Mouse (Mus musculus) heart, postnatal 0 days (tissue): ENCODE results near the gene Rps6ka5. TPM values are rescaled to one million over a fixed set of nuclear protein-coding genes. Genes with fewer than 3 reads are reported as not detected.

Experiments
- ATAC-seq: fragments of 200-750 bp; cut with Nextera tagmentation; 2 replicates; pipeline ENCODE4 v1.8.0; 2017; ENCODE audit warnings: low read depth, moderate number of reproducible peaks, moderate library complexity; ENCODE audit not compliant: insufficient read depth
- DNase-seq: peaks from one replicate; pipeline ENCODE4 v3.0.0-alpha.2; 2016; ENCODE audit warnings: low spot score
- H3K27ac ChIP-seq: fragments of 300-500 bp; sonication (generic); 2 replicates; pipeline ENCODE4 v1.5.1; 2014; ENCODE audit warnings: low read depth, mild to moderate bottlenecking
- H3K27me3 ChIP-seq: fragments of 300-500 bp; sonication (generic); 2 replicates; pipeline ENCODE4 v1.6.1; 2014; ENCODE audit warnings: low read length, mixed read lengths; ENCODE audit not compliant: control insufficient read depth, insufficient read depth
- H3K36me3 ChIP-seq: fragments of 300-500 bp; sonication (generic); replicated peaks from 2 replicates; pipeline ENCODE4 v1.6.1; 2014; ENCODE audit warnings: low read length, mixed read lengths; ENCODE audit not compliant: control insufficient read depth, insufficient read depth
- H3K4me1 ChIP-seq: fragments of 300-500 bp; sonication (generic); 2 replicates; pipeline ENCODE4 v1.6.1; 2014; ENCODE audit warnings: antibody characterized with exemption; ENCODE audit not compliant: control insufficient read depth, insufficient read depth
- H3K4me2 ChIP-seq: fragments of 300-500 bp; sonication (generic); 2 replicates; pipeline ENCODE4 v1.6.1; 2014; ENCODE audit warnings: low read depth, mild to moderate bottlenecking, low read length, moderate library complexity
- H3K4me3 ChIP-seq: fragments of 300-500 bp; sonication (generic); 2 replicates; pipeline ENCODE4 v1.5.1; 2014; ENCODE audit warnings: low read depth, low read length
- H3K9ac ChIP-seq: fragments of 300-500 bp; sonication (generic); replicated peaks from 2 replicates; pipeline ENCODE4 v1.6.1; 2014; ENCODE audit warnings: low read depth, low read length, mixed read lengths
- H3K9me3 ChIP-seq: fragments of 300-500 bp; sonication (generic); replicated peaks from 2 replicates; pipeline ENCODE4 v1.6.1; 2016; ENCODE audit warnings: low read length; ENCODE audit not compliant: control insufficient read depth
- CTCF ChIP-seq: IDR thresholded peaks from 2 replicates; pipeline ENCODE4 v1.5.1; 2016; ENCODE audit warnings: antibody characterized with exemption, control low read depth, low read depth
- EP300 ChIP-seq: IDR thresholded peaks from 2 replicates; pipeline ENCODE4 v1.6.1; 2016; ENCODE audit warnings: antibody characterized with exemption, low read depth
- WGBS: fragments of 180-500 bp; shearing (Covaris S2); extraction: QIAGEN DNeasy Blood & Tissue Kit; methylation state at CpG from one replicate; pipeline ENCODE4 v1.1.7; 2014; 5-methylcytosine and 5-hydroxymethylcytosine counted together
- polyA plus RNA-seq: library from polyadenylated mRNA; unstranded; fragments of >200 nt; fragmentation: Nextera tagmentation; extraction: Ambion mirVana; gene quantifications from 2 replicates; pipeline ENCODE4 v1.2.1, GENCODE M21; 2015
- total RNA-seq: library from RNA; depleted of rRNA; stranded (reverse); fragments of >200 nt; gene quantifications from 2 replicates; pipeline ENCODE4 v1.2.3, GENCODE M21; 2014; ENCODE audit warnings: low replicate concordance

Rps6ka5 gene
- total and polyA plus RNA-seq, 2 experiments from 2014 or later = 2.8 to 5.0 TPM

GRCm38 (mm10) chr12:100681752-100682151 lies 45.0 kb downstream of the Rps6ka5 start:
- Histone ChIP-seq H3K27ac (no peak overlapping the region), H3K4me2 (no peak overlapping the region), H3K9me3 (no peaks in the 10 kb centered on the region), H3K36me3 (no peaks in the 10 kb centered on the region), H3K27me3 (no peaks in the 10 kb centered on the region), H3K4me3 (no peak overlapping the region), H3K4me1 (0 out of 2 replicates have a peak, but pooled peaks cover 4% of the 10 kb centered on the region), H3K9ac (no peak overlapping the region)
- DNase-seq = no peak
- WGBS = 72% methylated on average over 7 of the region's 7 CpGs
- no peak for ATAC-seq
- TF ChIP-seq EP300 = no peak
- TF ChIP-seq CTCF = no peak

GRCm38 (mm10) chr12:100681241-100681640 lies 45.5 kb downstream of the Rps6ka5 start:
- DNase-seq (no peak), ATAC-seq (no peak)
- H3K9ac ChIP-seq = no peak overlapping the region
- H3K27ac ChIP-seq = no peak overlapping the region
- H3K4me3 ChIP-seq = no peak overlapping the region
- no peaks in the 10 kb centered on the region for H3K9me3 ChIP-seq
- no peaks in the 10 kb centered on the region for H3K27me3 ChIP-seq
- H3K4me1 ChIP-seq = 0 out of 2 replicates have a peak, but pooled peaks cover 4% of the 10 kb centered on the region
- H3K36me3 ChIP-seq = no peaks in the 10 kb centered on the region
- WGBS = 27% methylated on average over 1 of the region's 1 CpGs
- H3K4me2 ChIP-seq = no peak overlapping the region
- TF ChIP-seq EP300 = no peak
- no peak for TF ChIP-seq CTCF

GRCm38 (mm10) chr12:100680676-100681075 lies 46.1 kb downstream of the Rps6ka5 start:
- Histone ChIP-seq H3K4me2 (no peak overlapping the region), H3K27ac (no peak overlapping the region)
- 87% methylated on average over 5 of the region's 5 CpGs for WGBS

GRCm38 (mm10) chr12:100670647-100671199 lies 56.1 kb downstream of the Rps6ka5 start:
- Histone ChIP-seq H3K4me1 (no peaks in the 10 kb centered on the region), H3K27me3 (no peaks in the 10 kb centered on the region), H3K36me3 (no peaks in the 10 kb centered on the region), H3K9me3 (no peaks in the 10 kb centered on the region), H3K27ac (no peak overlapping the region), H3K4me3 (no peak overlapping the region), H3K9ac (no peak overlapping the region), H3K4me2 (no peak overlapping the region)
- TF ChIP-seq EP300 = no peak
- no peak for TF ChIP-seq CTCF
- DNase-seq (no peak), ATAC-seq (no peak)
- WGBS = 54% methylated on average over 2 of the region's 2 CpGs

More at GRCm38 (mm10) chr12:100680676-100681075, 46.1 kb downstream of the Rps6ka5 start:
- Histone ChIP-seq H3K4me3 (no peak overlapping the region), H3K36me3 (no peaks in the 10 kb centered on the region), H3K27me3 (no peaks in the 10 kb centered on the region), H3K9me3 (no peaks in the 10 kb centered on the region), H3K9ac (no peak overlapping the region), H3K4me1 (0 out of 2 replicates have a peak, but pooled peaks cover 4% of the 10 kb centered on the region)
- DNase-seq (no peak), ATAC-seq (no peak)
- no peak for TF ChIP-seq CTCF
- no peak for TF ChIP-seq EP300

GRCm38 (mm10) chr12:100665294-100665693 lies 61.5 kb downstream of the Rps6ka5 start:
- no peak for ATAC-seq
- 86% methylated on average over 4 of the region's 4 CpGs for WGBS

GRCm38 (mm10) chr12:100660076-100660475 lies 66.7 kb downstream of the Rps6ka5 start:
- H3K4me3 ChIP-seq = no peak overlapping the region
- no peak for DNase-seq
- H3K4me2 ChIP-seq = no peak overlapping the region
- no peaks in the 10 kb centered on the region for H3K9me3 ChIP-seq
- no peaks in the 10 kb centered on the region for H3K4me1 ChIP-seq
- no peaks in the 10 kb centered on the region for H3K27me3 ChIP-seq
- ATAC-seq = no peak
- WGBS = 91% methylated on average over 2 of the region's 2 CpGs
- H3K9ac ChIP-seq = no peak overlapping the region
- no peak overlapping the region for H3K27ac ChIP-seq
- H3K36me3 ChIP-seq = no peaks in the 10 kb centered on the region
- TF ChIP-seq CTCF (no peak), EP300 (no peak)

More at GRCm38 (mm10) chr12:100665294-100665693, 61.5 kb downstream of the Rps6ka5 start:
- H3K9ac ChIP-seq = no peak overlapping the region
- H3K4me2 ChIP-seq = no peak overlapping the region
- no peak overlapping the region for H3K4me3 ChIP-seq
- no peak for DNase-seq
- no peaks in the 10 kb centered on the region for H3K4me1 ChIP-seq
- TF ChIP-seq EP300 (no peak), CTCF (no peak)
- H3K27me3 ChIP-seq = no peaks in the 10 kb centered on the region
- H3K9me3 ChIP-seq = no peaks in the 10 kb centered on the region
- H3K27ac ChIP-seq = no peak overlapping the region
- H3K36me3 ChIP-seq = no peaks in the 10 kb centered on the region
